Mouse (Mus musculus) CD4-positive helper T cell, adult 2 months (primary cell): ENCODE results near the gene Eif4ebp2.
A peak's percentile ranks its signal among the peaks of the same experiment; 100 is the strongest.

Experiments used
- DNase-seq: peaks from one replicate; pipeline ENCODE4 v3.0.0-alpha.2; 2012; ENCODE audit warnings: low read depth, missing footprints, low spot score

Eif4ebp2 gene

DNA sequence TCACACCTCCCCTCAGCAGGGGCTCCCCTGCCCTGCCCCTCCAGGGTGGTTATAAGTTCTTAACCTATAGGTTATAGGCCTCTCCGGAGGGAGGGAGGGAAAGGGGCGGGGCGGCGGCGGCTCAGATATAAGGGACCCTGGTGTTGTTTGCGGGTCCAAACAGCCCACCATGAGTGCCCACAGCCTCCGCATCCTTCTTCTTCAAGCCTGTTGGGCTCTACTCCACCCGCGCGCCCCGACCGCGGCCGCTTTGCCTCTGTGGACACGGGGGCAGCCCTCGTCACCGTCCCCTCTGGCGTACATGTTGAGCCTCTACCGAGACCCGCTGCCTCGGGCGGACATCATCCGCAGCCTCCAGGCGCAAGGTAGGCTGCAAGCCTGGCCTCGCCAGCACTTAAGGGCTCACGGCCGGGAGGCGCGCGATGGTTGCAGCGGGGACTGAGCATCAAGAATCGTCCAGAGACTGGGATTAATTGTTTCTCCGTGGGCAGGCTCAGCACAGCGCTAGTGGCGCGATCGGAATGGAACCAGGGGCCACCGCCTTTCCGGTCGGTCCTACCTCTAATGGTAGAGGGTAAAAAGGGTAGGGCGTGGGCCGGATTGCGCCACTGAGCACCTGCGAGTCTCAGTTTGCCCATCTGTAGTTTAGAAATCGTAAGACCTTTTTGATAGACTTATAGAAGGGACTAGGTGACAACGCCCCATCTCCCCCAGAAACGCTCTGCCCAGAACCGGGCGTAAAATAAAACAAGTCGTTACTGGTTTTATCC, 34.1 kb downstream of the Eif4ebp2 start:
- peak; percentile 10 for DNase-seq

DNA sequence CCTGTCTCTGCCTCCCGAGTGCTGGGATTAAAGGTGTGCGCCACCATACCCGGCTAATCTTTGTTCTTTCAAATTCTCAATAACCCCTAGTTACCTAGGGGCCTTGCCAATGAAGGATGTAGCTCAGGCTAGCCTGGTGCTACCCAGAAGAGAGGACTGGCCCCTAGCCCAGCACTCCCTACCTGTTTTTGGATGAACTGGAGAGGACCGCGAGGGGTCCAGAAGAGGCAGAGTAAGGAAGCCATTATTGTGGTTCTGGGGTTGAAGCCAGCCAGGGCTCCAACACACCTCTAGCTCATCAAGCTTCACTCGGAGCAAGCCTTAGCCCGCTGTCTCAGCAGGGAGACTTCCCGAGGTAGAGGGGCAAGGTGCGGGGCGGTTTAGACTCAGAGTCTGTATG, 34.8 kb downstream of the Eif4ebp2 start, which contains the start of gene Nodal:
Gene Nodal (plus strand): TSS at position 301 of the 400 bp plus-strand sequence.
- no peak for DNase-seq

DNA sequence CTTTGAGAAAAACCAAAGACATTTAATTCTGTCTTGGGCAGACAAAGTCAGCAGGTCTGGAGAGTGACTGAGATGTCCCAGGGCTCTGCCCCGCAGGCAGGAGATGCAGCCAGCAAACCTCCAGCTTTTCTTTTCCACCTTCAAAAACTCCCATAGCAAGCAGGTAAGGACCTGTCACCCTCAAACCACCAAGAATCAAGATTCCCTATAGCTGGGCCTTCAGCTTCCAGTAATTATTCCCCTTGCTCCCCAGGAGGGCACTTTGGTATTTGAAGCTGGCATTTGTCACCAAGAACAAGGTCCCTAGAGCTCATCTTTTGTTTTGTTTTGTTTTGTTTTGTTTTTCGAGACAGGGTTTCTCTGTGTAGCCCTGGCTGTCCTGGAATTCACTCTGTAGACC, 35.4 kb downstream of the Eif4ebp2 start:
- no peak for DNase-seq

DNA sequence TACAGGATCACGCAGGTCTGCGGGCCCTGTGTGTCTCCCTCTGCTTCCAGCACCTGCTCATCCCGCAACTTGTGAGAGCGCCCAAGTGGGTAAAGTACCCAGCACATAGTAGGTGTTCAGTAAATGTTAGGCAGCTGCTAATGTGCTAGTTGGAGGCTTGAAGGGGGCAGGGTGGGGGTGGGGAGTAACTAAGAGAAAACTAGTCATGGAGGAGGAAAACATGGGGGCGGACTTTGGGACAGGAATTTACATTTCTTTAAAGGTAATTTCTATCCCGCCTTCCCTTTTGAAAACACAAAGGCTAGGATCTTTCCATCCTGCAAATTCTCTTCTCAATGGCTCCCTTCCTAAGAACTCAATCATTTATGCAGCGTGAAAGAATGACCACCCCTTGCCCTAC, 35.9 kb downstream of the Eif4ebp2 start:
- DNase-seq = no peak

DNA sequence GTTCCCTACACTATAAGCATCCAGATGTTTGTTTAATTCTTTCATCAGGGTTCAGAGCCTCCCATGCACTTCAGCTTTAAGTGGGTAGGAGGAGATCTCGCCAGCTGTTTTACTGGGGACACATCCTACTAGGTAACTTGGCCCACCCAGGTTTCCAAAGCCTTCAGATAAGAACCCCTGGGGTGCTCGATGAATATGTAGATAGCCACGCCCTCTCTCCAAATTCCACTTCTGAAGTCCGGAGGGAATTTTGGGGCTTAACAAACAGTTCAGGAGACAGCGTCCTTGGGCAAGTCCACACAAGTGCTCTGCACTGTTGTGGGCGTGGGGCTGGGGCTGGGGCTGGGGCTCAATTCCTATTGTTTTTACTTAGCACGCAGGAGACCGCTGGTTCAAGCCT, 36.6 kb downstream of the Eif4ebp2 start:
- DNase-seq = no peak

DNA sequence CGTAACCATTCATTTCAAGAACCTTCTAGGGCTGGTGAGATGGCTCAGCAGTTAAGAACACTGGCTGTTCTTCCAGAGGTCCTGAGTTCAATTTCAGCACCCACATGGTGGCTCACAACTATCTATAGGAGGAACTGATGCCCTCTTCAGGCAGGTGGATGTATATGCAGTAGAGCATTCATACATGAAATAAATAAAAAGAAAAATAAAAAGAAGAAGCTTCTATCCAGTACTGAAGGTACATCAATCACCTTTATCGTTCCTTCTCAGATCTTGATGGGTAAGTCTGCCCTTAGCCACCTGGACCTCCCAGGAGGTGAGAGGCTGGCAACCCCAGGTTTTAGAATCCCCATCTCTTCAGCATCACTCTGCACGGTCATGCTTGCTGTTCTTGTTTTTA, 37.2 kb downstream of the Eif4ebp2 start:
- DNase-seq = no peak

DNA sequence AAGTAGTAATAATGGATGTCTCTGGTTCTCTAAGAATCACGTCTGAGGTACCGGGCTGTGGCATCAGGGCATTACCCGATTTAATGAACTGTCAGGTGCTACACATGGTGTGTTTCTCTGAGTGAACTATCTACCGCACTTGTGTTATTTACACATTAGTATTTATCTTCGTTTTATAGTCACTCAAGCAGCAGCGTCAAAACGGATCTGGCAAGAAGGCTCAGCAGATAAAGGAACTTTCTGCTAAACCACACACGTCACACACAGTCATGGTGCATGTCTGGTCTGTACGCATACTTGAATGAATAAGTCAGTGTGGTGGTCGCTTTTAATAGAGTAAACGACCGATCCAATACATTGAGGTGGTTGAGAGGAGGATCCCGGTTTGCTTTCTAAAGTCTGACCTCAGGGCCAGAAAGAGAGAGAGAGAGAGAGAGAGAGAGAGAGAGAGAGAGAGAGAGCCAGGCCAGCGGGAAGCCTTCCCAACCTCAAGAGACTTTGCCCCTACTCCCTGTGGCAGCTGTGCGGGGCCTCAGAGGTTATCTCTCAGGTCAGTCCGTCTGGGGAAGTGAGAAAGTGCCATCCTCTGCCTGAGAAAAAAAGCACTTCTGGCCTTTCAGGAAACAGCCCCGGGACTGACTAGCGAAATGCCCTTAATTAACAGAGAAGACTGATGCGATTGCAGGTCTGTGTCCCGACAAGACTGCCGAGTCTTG, 39.4 kb downstream of the Eif4ebp2 start:
- DNase-seq = no peak

DNA sequence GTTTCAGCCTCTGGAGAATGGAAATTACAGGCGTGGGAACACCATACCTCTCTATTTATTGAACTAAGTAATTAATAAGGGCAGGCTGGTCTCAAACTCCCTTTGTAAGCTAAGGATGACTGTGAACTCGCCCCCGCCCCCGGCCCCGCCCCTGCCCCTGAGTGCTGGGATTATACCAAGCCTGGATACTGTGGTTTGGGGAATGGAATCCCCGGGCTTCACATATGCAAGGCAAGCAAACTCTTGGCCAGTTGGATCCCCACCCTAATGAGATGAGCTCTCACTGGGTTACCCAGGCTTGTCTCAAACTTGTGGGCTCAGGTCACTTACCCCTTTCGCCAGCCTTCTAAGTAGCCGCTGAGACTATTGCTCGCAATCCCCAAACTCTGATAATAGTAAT, 42.3 kb downstream of the Eif4ebp2 start:
- DNase-seq = no peak

DNA sequence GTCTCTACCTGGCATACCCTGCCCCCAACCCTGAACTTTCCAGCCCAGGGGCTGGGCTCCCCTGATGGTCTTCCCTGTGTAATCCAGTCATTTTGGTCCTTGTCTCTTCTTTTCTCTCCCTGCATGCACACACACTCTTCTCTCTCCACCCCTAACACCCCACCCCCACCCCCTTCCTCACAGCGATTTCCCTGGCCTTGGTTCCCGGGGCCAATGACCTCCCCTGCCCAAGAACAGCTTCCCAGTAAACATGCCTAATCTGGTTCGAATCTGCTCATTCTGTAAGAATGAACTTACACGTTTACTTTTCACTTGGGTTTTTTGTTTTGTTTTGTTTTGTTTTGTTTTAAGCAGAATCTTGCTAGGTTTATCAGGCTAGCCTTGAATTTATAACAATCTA, 42.7 kb downstream of the Eif4ebp2 start:
- no peak for DNase-seq

DNA sequence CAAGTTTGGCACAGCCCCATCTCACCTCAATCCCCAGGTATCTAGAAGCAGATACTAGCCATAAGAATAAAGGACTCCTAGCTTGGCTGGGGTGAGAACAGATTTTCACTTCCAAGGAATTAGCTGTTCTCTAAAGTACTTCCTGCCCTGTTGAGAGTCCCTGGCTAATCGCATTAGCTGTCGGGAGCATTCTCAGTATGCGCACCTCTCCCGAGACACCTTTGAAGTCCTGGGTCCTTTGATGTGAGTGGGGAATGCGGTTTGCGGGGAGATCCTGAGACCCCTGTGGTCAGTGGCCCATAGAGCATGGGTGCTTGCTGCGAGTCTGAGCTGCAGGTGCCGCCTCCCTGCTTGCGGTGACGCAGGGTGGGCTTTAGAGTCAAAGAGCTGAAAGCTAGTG, 46.5 kb downstream of the Eif4ebp2 start:
- DNase-seq = no peak

DNA sequence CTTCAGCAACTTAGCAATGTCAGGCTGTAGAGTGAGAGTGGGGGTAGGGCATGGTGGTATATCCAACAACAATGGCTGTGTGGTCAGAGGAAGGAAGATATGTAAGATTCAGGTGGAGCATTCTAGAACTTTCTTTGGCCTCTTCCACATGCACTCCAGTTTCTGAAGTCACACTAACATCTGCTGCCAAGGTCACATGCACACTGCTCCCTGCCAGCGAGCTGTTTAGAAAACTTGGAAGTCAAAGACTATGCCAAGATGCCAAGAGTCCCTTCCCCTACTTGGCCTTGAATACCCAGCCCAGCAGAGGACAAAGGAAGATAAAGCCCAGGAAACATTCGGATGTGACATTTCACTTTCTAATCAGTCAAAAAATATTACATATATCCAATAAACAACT, 49.5 kb downstream of the Eif4ebp2 start:
- DNase-seq = no peak

DNA sequence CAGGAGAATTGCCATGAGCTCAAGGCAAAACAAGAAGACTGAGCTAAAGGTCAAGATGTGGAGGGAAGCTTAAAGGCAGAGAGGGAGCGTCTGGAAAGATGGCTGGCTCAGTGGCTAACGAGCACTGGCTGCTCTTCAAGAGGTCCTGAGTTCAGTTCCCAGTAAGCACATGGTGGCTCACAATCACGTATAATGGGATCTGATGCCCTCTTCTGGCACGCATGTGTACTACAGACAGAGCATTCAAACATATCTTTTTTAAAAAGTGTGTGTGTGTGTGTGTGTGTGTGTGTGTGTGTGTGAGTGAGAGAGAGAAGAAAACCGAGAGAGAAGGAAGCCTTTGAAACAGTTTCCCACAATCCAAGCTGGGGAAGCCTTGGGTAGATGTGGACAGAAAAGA, 50.0 kb downstream of the Eif4ebp2 start:
- DNase-seq = peak; percentile 18

DNA sequence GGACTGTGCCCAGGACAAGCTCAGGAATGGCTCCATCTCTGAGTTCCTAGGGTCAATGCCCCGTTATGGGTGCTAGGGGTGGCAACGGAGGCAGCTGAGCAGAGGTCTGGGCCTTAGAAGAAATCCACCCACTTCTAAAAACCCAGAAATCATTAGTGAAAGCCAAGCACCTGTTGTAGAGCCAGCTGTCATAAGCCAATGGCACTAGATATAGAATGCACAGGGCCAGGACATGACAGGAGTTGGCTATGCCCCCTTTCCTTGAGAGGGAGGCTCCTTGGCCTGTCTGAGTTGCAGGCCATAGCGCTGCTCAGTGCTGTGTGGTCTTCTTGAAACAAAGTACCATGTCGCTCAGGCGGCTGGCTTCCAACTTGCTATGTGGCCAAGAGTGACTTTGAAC, 52.1 kb downstream of the Eif4ebp2 start:
- DNase-seq = no peak

DNA sequence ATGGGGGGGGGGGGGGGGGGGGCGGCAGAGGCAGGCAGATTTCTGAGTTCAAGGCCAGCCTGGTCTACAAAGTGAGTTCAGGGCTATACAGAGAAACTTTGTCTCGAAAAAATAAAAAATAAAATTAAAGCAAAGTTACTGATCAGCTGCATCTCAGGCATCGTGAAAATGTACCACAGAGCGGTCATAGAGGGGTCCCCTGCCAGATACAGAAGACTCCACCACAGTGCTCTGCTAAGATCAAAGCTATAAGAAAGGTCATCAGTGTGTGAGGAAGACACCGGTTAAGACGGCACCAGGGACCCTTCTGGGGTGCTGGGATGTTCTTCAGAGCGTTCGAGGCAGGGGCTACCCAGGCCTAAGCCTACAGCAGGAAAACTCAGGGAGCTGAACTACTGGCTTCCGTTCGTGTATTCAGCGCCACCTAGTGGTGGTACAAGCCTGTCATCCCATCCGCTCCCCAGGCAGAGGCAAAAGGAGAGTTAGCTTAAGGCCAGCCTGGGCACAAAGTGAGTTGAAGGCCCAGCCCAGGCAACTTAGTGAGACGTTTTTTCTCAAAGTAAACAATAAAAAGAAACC, 53.2 kb downstream of the Eif4ebp2 start:
- DNase-seq = peak; percentile 65

DNA sequence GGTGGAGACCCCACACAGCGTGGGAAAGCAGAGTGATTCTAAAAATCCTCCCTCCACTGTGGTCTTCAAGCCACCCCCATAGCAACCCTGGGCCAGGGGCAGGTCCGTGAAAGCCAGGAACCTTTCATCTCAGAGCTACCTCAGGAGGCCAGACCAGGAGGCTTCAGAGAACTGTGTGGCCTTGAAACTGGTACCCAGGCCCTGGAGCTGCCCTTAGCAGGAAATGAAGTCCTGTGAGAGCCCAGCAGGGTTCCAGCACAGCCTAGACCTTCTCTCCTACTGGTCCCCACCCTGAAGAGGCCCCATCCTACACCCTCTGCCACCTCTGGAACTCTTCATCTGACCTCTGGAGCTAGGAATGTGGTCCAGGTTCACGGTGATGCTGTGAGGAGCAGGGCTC, 54.3 kb downstream of the Eif4ebp2 start:
- no peak for DNase-seq

DNA sequence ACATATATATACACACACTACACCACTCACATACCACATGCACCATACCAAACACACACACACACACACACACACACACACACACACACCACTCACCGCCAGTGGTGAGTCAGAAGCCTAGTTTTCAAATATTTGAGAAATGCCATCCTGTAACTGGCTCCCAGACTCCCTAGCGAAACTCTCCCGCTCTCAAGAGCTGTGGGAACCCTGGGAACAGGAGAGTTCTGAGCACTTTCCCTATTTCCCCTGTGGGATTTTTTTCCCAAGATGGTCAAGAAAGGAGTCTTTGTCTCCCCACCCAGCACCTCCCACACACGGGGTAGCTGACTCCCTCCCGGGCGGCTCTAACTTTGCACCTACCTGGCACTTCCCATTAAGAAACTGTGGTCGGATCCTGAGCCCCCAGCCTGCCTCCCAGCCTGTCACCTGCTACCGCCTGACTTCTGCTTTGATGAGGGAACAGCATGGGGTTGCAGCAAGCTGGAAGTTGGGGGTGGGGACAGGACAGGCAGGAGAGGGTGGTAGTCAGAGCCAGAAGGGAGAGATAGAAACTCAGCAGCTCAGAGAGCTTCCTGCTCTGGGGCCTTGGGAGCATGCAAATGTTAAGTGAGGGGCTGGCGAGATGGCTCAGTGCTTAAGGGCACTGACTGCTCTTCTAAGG, 57.9 kb downstream of the Eif4ebp2 start:
- DNase-seq = no peak

DNA sequence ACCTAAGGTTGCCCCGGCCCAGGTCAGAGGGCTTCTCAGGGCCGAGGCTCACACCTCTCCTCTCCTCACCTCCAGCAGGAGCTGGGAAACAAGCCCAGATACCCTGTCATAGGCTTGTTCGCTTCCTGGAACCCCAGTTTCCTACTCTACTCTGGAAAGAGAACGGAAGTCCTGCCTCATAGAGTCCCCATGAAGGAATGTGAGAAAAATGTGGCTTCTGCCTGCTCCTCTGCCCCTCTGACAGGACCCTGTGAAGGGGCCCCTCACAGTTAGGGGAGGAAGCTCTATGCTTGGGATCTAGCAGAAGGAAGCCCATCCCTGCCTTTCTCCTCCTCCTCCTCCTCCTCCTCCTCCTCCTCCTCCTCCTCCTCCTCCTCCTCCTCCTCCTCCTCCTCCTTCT, 59.9 kb downstream of the Eif4ebp2 start:
- DNase-seq = no peak

DNA sequence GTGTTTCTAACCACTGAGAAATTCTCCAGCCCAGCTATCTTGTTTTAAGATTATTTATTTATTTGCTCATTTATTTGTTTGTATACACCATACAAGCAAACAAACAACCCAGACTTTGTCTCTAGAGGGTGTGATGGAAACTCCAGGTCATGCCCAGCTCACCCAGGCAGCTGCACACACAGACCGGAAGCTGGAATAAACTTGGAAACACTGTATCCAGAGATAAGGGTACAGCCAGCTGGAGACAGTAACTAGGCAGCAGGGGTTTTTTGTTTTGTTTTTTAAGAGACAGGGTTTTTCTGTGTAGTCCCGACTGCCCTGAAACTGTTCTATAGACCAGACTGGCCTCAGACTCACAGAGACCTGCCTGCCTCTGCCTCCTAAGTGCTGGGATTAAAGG, 62.3 kb downstream of the Eif4ebp2 start:
- DNase-seq = no peak

DNA sequence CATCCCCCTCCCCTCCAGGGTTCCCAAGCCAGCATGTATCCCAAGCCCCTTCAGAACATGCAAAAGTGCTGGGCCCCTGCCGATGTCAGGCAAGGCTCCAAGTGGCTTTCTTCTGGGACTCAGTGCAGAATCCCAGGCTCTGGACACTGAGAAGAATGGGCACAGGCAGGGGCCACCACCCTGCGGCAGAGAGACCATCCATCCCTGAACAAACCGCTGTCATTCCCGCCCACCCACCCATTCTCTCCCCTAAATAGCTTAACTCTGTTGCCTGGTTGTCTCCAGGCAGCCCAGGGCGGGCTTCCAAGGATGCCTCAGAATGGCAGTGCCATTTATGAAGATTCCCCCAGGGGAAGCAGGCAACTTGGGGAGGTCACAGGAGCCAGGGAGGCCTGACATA, 63.4 kb downstream of the Eif4ebp2 start:
- no peak for DNase-seq

DNA sequence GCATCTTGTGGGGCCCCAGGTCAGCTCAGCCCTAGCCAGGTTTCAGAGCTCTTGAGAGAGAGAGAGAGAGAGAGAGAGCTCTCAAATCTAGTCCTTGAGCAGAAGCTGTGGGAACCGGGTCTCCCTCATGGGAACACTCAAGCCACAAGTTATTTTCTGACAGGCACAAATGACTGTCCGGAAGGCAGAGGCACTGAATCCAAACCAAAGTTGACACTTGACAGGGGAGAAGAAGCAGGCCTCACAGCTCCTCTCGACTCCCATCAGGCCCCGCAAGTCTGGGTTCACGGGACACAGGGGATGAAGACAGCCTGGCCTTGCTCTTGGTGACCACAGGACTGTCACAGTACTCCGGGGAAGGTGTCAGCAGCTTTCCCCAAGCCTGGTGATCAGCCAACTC, 66.2 kb downstream of the Eif4ebp2 start:
- DNase-seq = no peak

DNA sequence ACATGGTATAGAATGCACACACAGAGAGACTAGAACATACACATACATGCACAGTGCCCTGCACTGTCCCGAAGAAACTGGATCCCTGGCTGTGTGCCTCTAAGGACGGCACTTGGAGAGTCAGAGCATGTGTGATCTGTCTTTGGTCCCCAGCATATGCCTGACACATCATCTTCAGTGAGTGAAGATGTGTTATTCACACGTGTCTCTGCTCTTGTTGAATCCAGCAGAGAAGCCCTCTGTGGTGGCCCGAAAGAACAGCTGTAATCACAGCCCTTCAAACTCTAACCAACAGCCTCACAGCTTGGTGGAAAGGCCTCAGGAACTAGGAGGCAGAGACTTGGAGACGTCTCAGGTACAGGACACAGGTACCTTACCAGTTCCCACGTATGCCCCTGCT, 67.3 kb downstream of the Eif4ebp2 start:
- no peak for DNase-seq

DNA sequence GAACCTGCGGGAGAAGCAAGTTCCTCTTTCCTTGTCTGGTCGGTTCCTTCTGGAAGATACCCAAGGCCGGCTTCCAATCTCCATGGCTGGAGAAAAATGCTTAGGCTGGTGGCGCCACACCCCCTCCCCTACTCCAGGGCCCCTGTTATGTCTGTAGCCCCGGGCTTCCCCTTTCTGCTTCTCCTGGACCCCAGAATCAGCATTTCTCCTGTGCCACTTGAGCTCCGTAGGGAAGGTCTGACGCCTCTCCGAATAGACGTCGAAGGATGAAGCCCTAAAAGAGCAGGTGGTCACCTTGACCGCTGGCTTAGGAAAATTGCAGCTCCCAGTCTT, 68.8 kb downstream of the Eif4ebp2 start:
- DNase-seq = no peak
